Mouse (Mus musculus) lung, postnatal 0 days (tissue): Measurements from ENCODE around the gene Dus2. TPM values are rescaled to one million over a fixed set of nuclear protein-coding genes. Genes with fewer than 3 reads are reported as not detected.

ENCODE experiments used
- ATAC-seq: fragments of 200-750 bp; cut with Nextera tagmentation; 2 replicates; pipeline ENCODE4 v1.8.0; 2017; ENCODE audit warnings: moderate library complexity
- DNase-seq: peaks from one replicate; pipeline ENCODE4 v3.0.0-alpha.2; 2016; ENCODE audit warnings: low spot score
- H3K27ac ChIP-seq: fragments of 300-500 bp; sonication (generic); 2 replicates; pipeline ENCODE4 v1.5.1; 2014; ENCODE audit warnings: antibody characterized with exemption, mild to moderate bottlenecking, low read length, mixed read lengths
- H3K27me3 ChIP-seq: fragments of 300-500 bp; sonication (generic); replicated peaks from 2 replicates; pipeline ENCODE4 v1.6.1; 2014; ENCODE audit warnings: low read length, mixed read lengths; ENCODE audit not compliant: insufficient read depth
- H3K36me3 ChIP-seq: fragments of 300-500 bp; sonication (generic); 2 replicates; pipeline ENCODE4 v1.6.1; 2014; ENCODE audit warnings: low read length, mixed read lengths; ENCODE audit not compliant: insufficient read depth
- H3K4me1 ChIP-seq: fragments of 300-500 bp; sonication (generic); 2 replicates; pipeline ENCODE4 v1.6.1; 2014; ENCODE audit warnings: antibody characterized with exemption, low read depth, low read length, mixed read lengths; ENCODE audit not compliant: insufficient read depth
- H3K4me2 ChIP-seq: fragments of 300-500 bp; sonication (generic); replicated peaks from 2 replicates; pipeline ENCODE4 v1.6.1; 2014; ENCODE audit warnings: low read depth, mild to moderate bottlenecking, low read length, moderate library complexity, mixed read lengths
- H3K4me3 ChIP-seq: fragments of 300-500 bp; sonication (generic); 2 replicates; pipeline ENCODE4 v1.5.1; 2014; ENCODE audit warnings: low read depth, low read length
- H3K9ac ChIP-seq: fragments of 300-500 bp; sonication (generic); replicated peaks from 2 replicates; pipeline ENCODE4 v1.6.1; 2014; ENCODE audit warnings: low read depth, mild to moderate bottlenecking
- H3K9me3 ChIP-seq: fragments of 300-500 bp; sonication (generic); 2 replicates; pipeline ENCODE4 v1.6.1; 2016; ENCODE audit warnings: low read length, mixed read lengths
- CTCF ChIP-seq: IDR thresholded peaks from 2 replicates; pipeline ENCODE4 v1.5.1; 2016; ENCODE audit warnings: antibody characterized with exemption, mild to moderate bottlenecking
- EP300 ChIP-seq: IDR thresholded peaks from 2 replicates; pipeline ENCODE4 v1.6.1; 2016; ENCODE audit warnings: antibody characterized with exemption, mild to moderate bottlenecking, control low read depth
- WGBS: fragments of 180-500 bp; shearing (Covaris S2); extraction: QIAGEN DNeasy Blood & Tissue Kit; methylation state at CpG from one replicate; pipeline ENCODE4 v1.1.7; 2014; 5-methylcytosine and 5-hydroxymethylcytosine counted together
- polyA plus RNA-seq: library from polyadenylated mRNA; unstranded; fragments of >200 nt; fragmentation: Nextera tagmentation; extraction: Ambion mirVana; gene quantifications from 2 replicates; pipeline ENCODE4 v1.2.1, GENCODE M21; 2015

Gene Dus2
- polyA plus RNA-seq, 1 experiment from 2014 or later = 7.4 TPM

DNA sequence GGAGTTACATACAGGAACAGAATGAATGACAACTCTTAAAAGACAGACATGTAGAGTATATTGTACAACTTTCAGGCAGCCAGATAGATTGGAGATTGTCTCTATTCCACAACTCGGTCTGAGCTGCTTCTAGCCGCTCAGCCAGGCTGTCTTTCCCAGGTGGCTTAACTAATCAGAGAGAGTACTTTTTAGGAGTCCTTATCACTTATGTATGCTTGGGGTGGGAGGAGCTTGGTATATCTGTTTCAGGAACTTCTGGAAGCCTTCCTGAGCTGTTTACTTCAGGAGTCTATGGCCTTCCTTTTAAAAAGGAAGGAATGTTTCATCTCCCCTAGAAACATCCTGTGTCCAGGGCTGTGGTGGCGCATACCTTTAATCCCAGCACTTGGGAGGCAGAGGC lies 26.9 kb downstream of the Dus2 start:
- no peaks in the 10 kb centered on the region for H3K27me3 ChIP-seq
- TF ChIP-seq EP300 (no peak), CTCF (no peak)
- no peak for ATAC-seq
- H3K4me1 ChIP-seq = no peaks in the 10 kb centered on the region
- no peak overlapping the region for H3K27ac ChIP-seq
- no peak overlapping the region for H3K4me2 ChIP-seq
- 90% methylated on average over 3 of the region's 3 CpGs for WGBS
- no peak for DNase-seq
- no peaks in the 10 kb centered on the region for H3K36me3 ChIP-seq
- no peak overlapping the region for H3K9ac ChIP-seq
- H3K9me3 ChIP-seq = no peaks in the 10 kb centered on the region
- H3K4me3 ChIP-seq = no peak overlapping the region

DNA sequence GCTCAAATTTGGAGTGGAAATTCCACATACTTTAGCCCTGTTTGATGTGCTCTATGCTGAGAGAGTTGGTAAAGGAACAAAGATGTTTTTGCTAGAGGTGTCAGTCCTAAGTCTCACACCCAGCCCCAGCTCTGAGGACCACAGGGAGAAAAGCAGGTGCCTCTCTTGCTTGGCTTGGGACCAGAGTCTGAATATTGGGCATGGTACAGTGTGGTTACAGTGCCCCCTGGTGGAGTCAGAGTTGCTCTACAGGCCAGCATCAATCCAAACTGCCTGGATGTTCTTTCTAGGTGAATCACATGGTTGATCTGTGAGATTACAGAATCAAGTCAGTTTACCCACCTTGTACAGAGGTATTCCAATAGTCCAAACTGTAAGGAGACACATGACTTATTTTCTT lies 31.3 kb downstream of the Dus2 start:
- TF ChIP-seq EP300 = 0 out of 2 replicates have a peak, but pooled peaks have one; percentile 18
- peak; percentile 97 for TF ChIP-seq CTCF
- Histone ChIP-seq H3K27ac (no peak overlapping the region), H3K9ac (no peak overlapping the region), H3K4me1 (no peaks in the 10 kb centered on the region), H3K4me2 (no peak overlapping the region), H3K9me3 (no peaks in the 10 kb centered on the region), H3K27me3 (no peaks in the 10 kb centered on the region), H3K4me3 (no peak overlapping the region), H3K36me3 (0 out of 2 replicates have a peak, but pooled peaks cover 4% of the 10 kb centered on the region)
- ATAC-seq (peak; percentile 63), DNase-seq (peak; percentile 79)

DNA sequence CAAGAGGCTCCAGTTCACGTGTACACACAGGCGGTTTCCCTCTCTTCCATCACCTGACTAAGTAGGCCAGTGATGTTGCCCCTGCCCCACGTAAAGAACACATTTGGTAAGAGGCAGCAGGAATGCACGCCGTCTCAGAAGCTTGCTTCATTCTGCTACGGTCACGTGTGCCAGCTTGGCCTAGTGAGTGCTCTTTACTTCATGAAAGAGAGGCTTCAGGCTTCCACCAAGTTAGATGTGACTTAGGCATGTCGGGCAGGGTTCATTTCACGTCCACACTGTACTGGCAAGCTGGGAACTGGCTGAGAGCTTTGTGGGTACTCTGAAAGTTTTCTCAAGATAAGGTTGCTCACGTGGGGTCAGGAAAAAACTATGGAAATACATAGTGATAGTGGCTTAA lies 47.6 kb downstream of the Dus2 start:
- no peak overlapping the region for H3K4me2 ChIP-seq
- WGBS = 73% methylated on average over 10 of the region's 10 CpGs
- H3K9ac ChIP-seq = no peak overlapping the region
- no peaks in the 10 kb centered on the region for H3K4me1 ChIP-seq
- TF ChIP-seq CTCF (no peak), EP300 (0 out of 2 replicates have a peak, but pooled peaks have one; percentile 30)
- no peaks in the 10 kb centered on the region for H3K36me3 ChIP-seq
- H3K9me3 ChIP-seq = no peaks in the 10 kb centered on the region
- no peak overlapping the region for H3K27ac ChIP-seq
- no peak overlapping the region for H3K4me3 ChIP-seq
- peak; percentile 87 for ATAC-seq
- peak; percentile 54 for DNase-seq
- no peaks in the 10 kb centered on the region for H3K27me3 ChIP-seq

DNA sequence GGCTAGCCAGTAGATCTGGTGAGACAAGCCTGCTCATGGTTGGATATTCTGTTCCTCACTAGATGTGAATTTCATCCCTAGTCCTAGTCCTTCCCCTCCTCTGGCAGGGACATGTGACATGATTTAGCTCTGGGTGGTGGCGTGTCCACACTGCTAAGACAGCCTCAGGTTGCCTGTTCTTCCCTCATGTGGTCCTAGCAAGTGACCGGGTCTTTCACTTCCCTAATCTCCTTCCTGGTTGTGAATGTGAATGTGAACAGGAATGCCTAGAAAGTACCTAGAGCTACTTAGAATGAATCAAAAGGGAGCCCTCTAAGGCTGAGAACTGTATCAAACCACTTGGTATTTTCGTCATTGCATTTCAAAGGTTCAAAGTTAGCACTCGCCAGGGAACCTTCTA lies 48.5 kb downstream of the Dus2 start:
- H3K4me3 ChIP-seq = no peak overlapping the region
- ATAC-seq = no peak
- H3K9me3 ChIP-seq = no peaks in the 10 kb centered on the region
- H3K27me3 ChIP-seq = no peaks in the 10 kb centered on the region
- no peak for DNase-seq
- 78% methylated on average over 4 of the region's 4 CpGs for WGBS
- H3K4me2 ChIP-seq = no peak overlapping the region
- no peak overlapping the region for H3K9ac ChIP-seq
- no peak overlapping the region for H3K27ac ChIP-seq
- TF ChIP-seq EP300 = no peak
- TF ChIP-seq CTCF = no peak
- no peaks in the 10 kb centered on the region for H3K36me3 ChIP-seq
- H3K4me1 ChIP-seq = no peaks in the 10 kb centered on the region

DNA sequence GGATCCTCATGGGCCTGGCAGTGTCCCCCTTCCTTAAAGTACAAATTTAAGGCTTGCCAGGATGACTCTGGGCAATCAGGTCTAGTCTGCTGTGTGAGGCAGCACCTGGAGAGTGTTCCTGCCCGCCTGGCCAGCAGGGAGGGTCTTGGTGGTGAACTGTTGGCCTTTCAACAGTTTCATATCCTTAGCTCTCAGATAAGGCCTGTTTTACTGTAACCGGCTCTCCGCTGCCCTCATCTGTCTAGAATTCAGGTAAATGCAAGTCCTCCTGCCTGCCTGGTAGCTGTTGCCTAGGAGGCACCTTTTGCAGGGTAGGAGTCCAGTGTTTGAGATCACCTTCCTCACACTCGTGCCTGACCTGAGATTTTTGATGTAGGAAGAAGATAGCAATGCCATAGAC lies 49.1 kb downstream of the Dus2 start:
- Histone ChIP-seq H3K4me3 (no peak overlapping the region), H3K9ac (no peak overlapping the region), H3K36me3 (no peaks in the 10 kb centered on the region), H3K4me2 (no peak overlapping the region), H3K9me3 (no peaks in the 10 kb centered on the region), H3K27me3 (no peaks in the 10 kb centered on the region), H3K4me1 (no peaks in the 10 kb centered on the region), H3K27ac (no peak overlapping the region)
- TF ChIP-seq EP300 (no peak), CTCF (no peak)
- ATAC-seq (no peak), DNase-seq (no peak)
- WGBS = 64% methylated on average over 4 of the region's 4 CpGs

DNA sequence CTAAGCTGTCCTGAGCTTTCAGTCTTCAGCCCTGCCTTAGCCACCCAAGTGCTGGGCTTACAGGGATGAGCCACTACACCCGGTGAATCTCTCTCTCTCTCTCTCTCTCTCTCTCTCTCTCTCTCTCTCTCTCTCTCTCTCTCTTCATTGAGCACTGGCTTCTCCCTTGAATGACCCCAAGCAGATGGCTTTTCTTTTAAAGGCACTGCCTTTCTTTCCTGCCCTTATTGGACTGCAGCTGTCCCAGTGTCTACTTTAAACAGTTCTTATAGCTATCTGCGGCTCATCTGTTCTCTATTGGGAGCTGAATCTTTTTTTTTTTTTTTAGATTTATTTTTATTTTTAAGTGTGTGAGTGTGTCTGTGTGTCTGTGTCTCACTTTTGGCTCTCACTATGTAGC lies 51.9 kb downstream of the Dus2 start:
- Histone ChIP-seq H3K4me3 (no peak overlapping the region), H3K4me2 (no peak overlapping the region), H3K36me3 (no peaks in the 10 kb centered on the region), H3K27ac (no peak overlapping the region), H3K27me3 (no peaks in the 10 kb centered on the region), H3K4me1 (no peaks in the 10 kb centered on the region), H3K9ac (no peak overlapping the region), H3K9me3 (no peaks in the 10 kb centered on the region)
- 70% methylated on average over 2 of the region's 2 CpGs for WGBS
- DNase-seq (no peak), ATAC-seq (no peak)
- no peak for TF ChIP-seq EP300
- TF ChIP-seq CTCF = no peak

DNA sequence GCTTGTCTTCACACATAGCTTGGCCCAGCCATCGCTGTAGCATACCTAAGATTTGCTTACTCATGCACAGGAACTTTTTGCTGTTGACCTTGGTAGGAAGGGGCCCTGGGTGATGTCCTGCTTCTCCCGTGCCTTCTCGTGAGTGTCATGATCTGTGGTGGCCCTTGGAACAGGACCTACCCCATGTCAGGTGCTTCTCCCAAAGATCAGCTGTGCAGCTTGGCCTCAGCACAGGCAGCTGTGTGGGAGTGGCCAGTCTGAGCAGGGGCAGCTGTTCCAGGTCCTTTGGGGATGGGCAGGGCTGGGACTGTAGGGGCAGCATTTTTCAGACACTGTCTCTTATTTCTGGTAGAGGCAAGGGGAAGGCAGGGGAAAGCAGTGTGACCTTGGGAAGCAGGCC lies 53.0 kb downstream of the Dus2 start:
- H3K4me3 ChIP-seq = no peak overlapping the region
- no peak for DNase-seq
- no peak overlapping the region for H3K4me2 ChIP-seq
- no peak overlapping the region for H3K27ac ChIP-seq
- H3K36me3 ChIP-seq = no peaks in the 10 kb centered on the region
- no peak for ATAC-seq
- TF ChIP-seq CTCF = no peak
- no peak for TF ChIP-seq EP300
- 76% methylated on average over 3 of the region's 3 CpGs for WGBS
- no peaks in the 10 kb centered on the region for H3K9me3 ChIP-seq
- H3K27me3 ChIP-seq = no peaks in the 10 kb centered on the region
- H3K9ac ChIP-seq = no peak overlapping the region
- no peaks in the 10 kb centered on the region for H3K4me1 ChIP-seq
